Mouse (Mus musculus): Measurements from ENCODE around the gene Arl5a. TPM values are rescaled to one million over a fixed set of nuclear protein-coding genes. Genes with fewer than 3 reads are reported as not detected.

Gene Arl5a
- total and polyA plus RNA-seq, 2 experiments: 18.3 to 76.1 TPM

- 28% methylated on average over 7 of the region's 7 CpGs for WGBS
- TF ChIP-seq CTCF (IDR thresholded peaks at IDR 0.05; ENCODE audit: low read depth, low read length): no peak
- TF ChIP-seq POLR2A (IDR thresholded peaks at IDR 0.05; ENCODE audit: extremely low read depth, insufficient read depth, low read length): no peak
- Histone ChIP-seq H3K27me3 (ENCODE audit: control insufficient read depth, insufficient read depth, low read length) (no peaks in the 10 kb centered on the region), H3K27ac (replicated peaks; ENCODE audit: insufficient read depth, low read depth, low read length) (no peak overlapping the region; the same call in 1 of the 2 replicates), H3K79me2 (ENCODE audit: control insufficient read depth, insufficient read depth, low read length) (peaks cover 43% of the 10 kb centered on the region), H3K36me3 (ENCODE audit: control insufficient read depth, insufficient read depth, low read length) (peaks cover 8% of the 10 kb centered on the region), H3K4me3 (ENCODE audit: insufficient read depth, low read depth, low read length) (peak overlapping the region; percentile 4; the same call in 1 of the 2 replicates), H3K9ac (ENCODE audit: low read depth, low read length) (no peak overlapping the region), H3K4me1 (ENCODE audit: control insufficient read depth, insufficient read depth, low read length) (peaks cover 29% of the 10 kb centered on the region)
- DNase-seq (ENCODE audit: extremely low read depth, low read depth, low spot score): peak; percentile 89
Observed at GRCm38 (mm10) chr2:52420001-52420710, 4.5 kb downstream of the Arl5a start.

- Histone ChIP-seq H3K79me2 (ENCODE audit: control insufficient read depth, insufficient read depth, low read length) (peaks cover 40% of the 10 kb centered on the region), H3K9ac (ENCODE audit: low read depth, low read length) (no peak overlapping the region), H3K27ac (replicated peaks; ENCODE audit: insufficient read depth, low read depth, low read length) (peak overlapping the region; percentile 37; the same call in 1 of the 2 replicates), H3K4me3 (ENCODE audit: insufficient read depth, low read depth, low read length) (no peak overlapping the region), H3K27me3 (ENCODE audit: control insufficient read depth, insufficient read depth, low read length) (no peaks in the 10 kb centered on the region), H3K4me1 (ENCODE audit: control insufficient read depth, insufficient read depth, low read length) (peaks cover 29% of the 10 kb centered on the region), H3K36me3 (ENCODE audit: control insufficient read depth, insufficient read depth, low read length) (peaks cover 8% of the 10 kb centered on the region)
- no peak for TF ChIP-seq CTCF (IDR thresholded peaks at IDR 0.05; ENCODE audit: low read depth, low read length)
- TF ChIP-seq POLR2A (IDR thresholded peaks at IDR 0.05; ENCODE audit: extremely low read depth, insufficient read depth, low read length): no peak
- WGBS: 21% methylated on average over 6 of the region's 6 CpGs
- DNase-seq (ENCODE audit: extremely low read depth, low read depth, low spot score): peak; percentile 35
Observed at GRCm38 (mm10) chr2:52419295-52419694, 5.4 kb downstream of the Arl5a start.

GRCm38 (mm10) chr2:52412524-52413037, 12.1 kb downstream of the Arl5a start:
- no peak overlapping the region for H3K9ac ChIP-seq (ENCODE audit: low read depth, low read length)
- H3K4me1 ChIP-seq (ENCODE audit: control insufficient read depth, insufficient read depth, low read length): 0 out of 2 replicates have a peak, but pooled peaks cover 2% of the 10 kb centered on the region
- H3K27ac ChIP-seq (replicated peaks; ENCODE audit: insufficient read depth, low read depth, low read length): no peak overlapping the region
- H3K27me3 ChIP-seq (ENCODE audit: control insufficient read depth, insufficient read depth, low read length): no peaks in the 10 kb centered on the region
- peaks cover 9% of the 10 kb centered on the region for H3K79me2 ChIP-seq (ENCODE audit: control insufficient read depth, insufficient read depth, low read length)
- H3K4me3 ChIP-seq (ENCODE audit: insufficient read depth, low read depth, low read length): no peak overlapping the region
- no peak for TF ChIP-seq CTCF (IDR thresholded peaks at IDR 0.05; ENCODE audit: low read depth, low read length)
- no peak for TF ChIP-seq POLR2A (IDR thresholded peaks at IDR 0.05; ENCODE audit: extremely low read depth, insufficient read depth, low read length)
- H3K36me3 ChIP-seq (ENCODE audit: control insufficient read depth, insufficient read depth, low read length): peaks cover 44% of the 10 kb centered on the region
- 97% methylated on average over 5 of the region's 5 CpGs for WGBS
- no peak for DNase-seq (ENCODE audit: extremely low read depth, low read depth, low spot score)

GRCm38 (mm10) chr2:52406480-52406879, 18.2 kb downstream of the Arl5a start:
- Histone ChIP-seq H3K4me3 (ENCODE audit: insufficient read depth, low read depth, low read length) (no peak overlapping the region), H3K27me3 (ENCODE audit: control insufficient read depth, insufficient read depth, low read length) (no peaks in the 10 kb centered on the region), H3K79me2 (ENCODE audit: control insufficient read depth, insufficient read depth, low read length) (no peaks in the 10 kb centered on the region), H3K4me1 (ENCODE audit: control insufficient read depth, insufficient read depth, low read length) (no peaks in the 10 kb centered on the region; the same call in 1 of the 2 replicates), H3K27ac (replicated peaks; ENCODE audit: insufficient read depth, low read depth, low read length) (no peak overlapping the region), H3K9ac (ENCODE audit: low read depth, low read length) (no peak overlapping the region), H3K36me3 (ENCODE audit: control insufficient read depth, insufficient read depth, low read length) (peaks cover 64% of the 10 kb centered on the region)
- peak; percentile 47 for DNase-seq (ENCODE audit: extremely low read depth, low read depth, low spot score)
- TF ChIP-seq POLR2A (IDR thresholded peaks at IDR 0.05; ENCODE audit: extremely low read depth, insufficient read depth, low read length) (no peak), CTCF (IDR thresholded peaks at IDR 0.05; ENCODE audit: low read depth, low read length) (peak; percentile 58)
- 47% methylated on average over 1 of the region's 1 CpGs for WGBS

GRCm38 (mm10) chr2:52405238-52405637, 19.5 kb downstream of the Arl5a start:
- Histone ChIP-seq H3K36me3 (ENCODE audit: control insufficient read depth, insufficient read depth, low read length) (peaks cover 60% of the 10 kb centered on the region), H3K4me3 (ENCODE audit: insufficient read depth, low read depth, low read length) (no peak overlapping the region), H3K4me1 (ENCODE audit: control insufficient read depth, insufficient read depth, low read length) (no peaks in the 10 kb centered on the region; the same call in 1 of the 2 replicates), H3K27ac (replicated peaks; ENCODE audit: insufficient read depth, low read depth, low read length) (no peak overlapping the region), H3K27me3 (ENCODE audit: control insufficient read depth, insufficient read depth, low read length) (no peaks in the 10 kb centered on the region), H3K9ac (ENCODE audit: low read depth, low read length) (no peak overlapping the region), H3K79me2 (ENCODE audit: control insufficient read depth, insufficient read depth, low read length) (no peaks in the 10 kb centered on the region)
- WGBS: 98% methylated on average over 5 of the region's 5 CpGs
- no peak for DNase-seq (ENCODE audit: extremely low read depth, low read depth, low spot score)
- TF ChIP-seq POLR2A (IDR thresholded peaks at IDR 0.05; ENCODE audit: extremely low read depth, insufficient read depth, low read length) (no peak), CTCF (IDR thresholded peaks at IDR 0.05; ENCODE audit: low read depth, low read length) (no peak)

- no peak overlapping the region for H3K27ac ChIP-seq (replicated peaks; ENCODE audit: insufficient read depth, low read depth, low read length)
- H3K27me3 ChIP-seq (ENCODE audit: control insufficient read depth, insufficient read depth, low read length): no peaks in the 10 kb centered on the region
- no peaks in the 10 kb centered on the region for H3K4me1 ChIP-seq (ENCODE audit: control insufficient read depth, insufficient read depth, low read length)
- no peak for DNase-seq (ENCODE audit: extremely low read depth, low read depth, low spot score)
- no peaks in the 10 kb centered on the region for H3K79me2 ChIP-seq (ENCODE audit: control insufficient read depth, insufficient read depth, low read length)
- TF ChIP-seq POLR2A (IDR thresholded peaks at IDR 0.05; ENCODE audit: extremely low read depth, insufficient read depth, low read length): no peak
- no peak for TF ChIP-seq CTCF (IDR thresholded peaks at IDR 0.05; ENCODE audit: low read depth, low read length)
- 81% methylated on average over 5 of the region's 5 CpGs for WGBS
- no peak overlapping the region for H3K9ac ChIP-seq (ENCODE audit: low read depth, low read length)
- H3K4me3 ChIP-seq (ENCODE audit: insufficient read depth, low read depth, low read length): no peak overlapping the region
- peaks cover 6% of the 10 kb centered on the region for H3K36me3 ChIP-seq (ENCODE audit: control insufficient read depth, insufficient read depth, low read length)
Observed at GRCm38 (mm10) chr2:52394529-52394928, 30.2 kb downstream of the Arl5a start.
